ENCODE assay signal across 9 mouse cellular contexts in the genomic region with DNA sequence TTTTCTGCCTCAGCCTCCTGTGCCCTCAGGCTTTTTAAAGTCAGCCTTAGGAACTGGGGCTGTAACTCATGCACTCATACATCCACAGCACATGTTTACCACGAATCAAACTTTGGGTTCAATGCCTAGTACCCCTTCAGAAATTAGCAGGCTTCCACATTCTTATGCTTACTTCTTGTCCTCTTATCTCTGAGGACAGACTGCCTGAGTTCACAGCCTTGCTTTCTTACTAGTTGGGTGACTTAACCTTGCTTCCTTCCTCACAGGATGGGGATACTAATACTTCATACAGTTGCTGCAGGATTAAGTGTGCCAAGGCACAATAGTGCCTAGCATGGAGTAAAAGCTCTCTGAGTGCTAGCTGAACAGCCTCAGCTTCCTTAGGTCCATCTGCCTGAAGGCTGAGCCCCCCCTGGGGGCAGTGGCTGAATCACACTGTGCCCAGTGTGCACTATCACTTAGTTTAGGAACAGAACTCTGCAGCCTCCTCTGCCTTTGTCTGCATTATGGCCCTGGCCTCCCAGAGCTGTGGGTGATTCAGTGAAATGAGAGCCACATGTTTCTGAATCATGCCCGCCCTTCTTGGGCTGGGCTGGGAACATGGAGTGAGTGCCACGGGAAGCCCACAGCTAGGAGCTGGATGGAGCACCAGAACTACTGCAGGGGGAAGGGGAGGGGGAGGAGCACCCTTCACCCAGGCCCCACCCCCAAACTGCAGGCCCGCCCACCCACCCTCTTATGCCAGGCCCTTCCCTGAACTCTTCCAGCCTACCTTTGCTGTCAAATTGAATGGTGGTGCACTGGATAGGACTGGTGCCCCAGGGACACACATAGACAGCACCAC. TPM values are rescaled to one million over a fixed set of nuclear protein-coding genes. Genes with fewer than 3 reads are reported as not detected.
DNase-seq lines count a peak whose midpoint lies in the region; TF ChIP-seq lines count a peak whose summit lies in the region.
"Had no signal": no experiment of that assay in that cellular context is flagged by ENCODE, and none has a peak within 500 bp of the region (broad histone marks: within the 10 kb centered on the region; RNA-seq: fewer than 3 reads in every experiment).

No protein-coding gene starts in this region.

- intact Hi-C loops in gastrocnemius, adult 2 months (cut with DNase I) = no loop called here
- intact Hi-C loops in gastrocnemius, postnatal 14 days (cut with DNase I; ENCODE audit: low total_unique reads) = no loop called here
- intact Hi-C loops in left cerebral cortex, postnatal 36 days (cut with DNase I) = no loop called here

- no peak overlapping the region for H3K9ac ChIP-seq in liver, adult 2 months (ENCODE audit: low read depth, low read length)

- no peaks in the 10 kb centered on the region for H3K27me3 ChIP-seq in heart, embryonic 10.5 days (ENCODE audit: insufficient read depth, poor library complexity, severe bottlenecking)
- no peaks in the 10 kb centered on the region for H3K27me3 ChIP-seq in liver, adult 2 months (ENCODE audit: control insufficient read depth, insufficient read depth, low read length)
- no peaks in the 10 kb centered on the region for H3K27me3 ChIP-seq in thymus, adult 2 months (ENCODE audit: control insufficient read depth, insufficient read depth, low read length)

- peak overlapping the region; percentile 86 for H3K27ac ChIP-seq in gastrocnemius, adult 2 months
- H3K27ac ChIP-seq in heart, embryonic 10.5 days = peak overlapping the region; percentile 81
- 0 out of 2 replicates have a peak overlapping the region, but pooled peaks have one; percentile 10 for H3K27ac ChIP-seq in liver, adult 2 months (replicated peaks; ENCODE audit: insufficient read depth, low read depth, low read length)
- no peak overlapping the region for H3K27ac ChIP-seq in thymus, adult 2 months (ENCODE audit: control insufficient read depth, insufficient read depth, low read length)

- WGBS in heart, embryonic 10.5 days = 21% methylated on average over 4 of the region's 4 CpGs
- 53% methylated on average over 4 of the region's 4 CpGs for WGBS in liver, adult 2 months
- WGBS in thymus, adult 2 months = 67% methylated on average over 4 of the region's 4 CpGs

- no peak for TF ChIP-seq POLR2A in liver, adult 2 months (IDR thresholded peaks at IDR 0.05; ENCODE audit: extremely low read depth, insufficient read depth, low read length)
- TF ChIP-seq POLR2A in thymus, adult 2 months (IDR thresholded peaks at IDR 0.05; ENCODE audit: control insufficient read depth, extremely low read depth, insufficient read depth, low read length, poor library complexity) = no peak

- H3K4me3 ChIP-seq in gastrocnemius, adult 2 months = peak overlapping the region; percentile 27
- H3K4me3 ChIP-seq in heart, embryonic 10.5 days = peak overlapping the region; percentile 33
- H3K4me3 ChIP-seq in liver, adult 2 months (ENCODE audit: insufficient read depth, low read depth, low read length) = no peak overlapping the region
- H3K4me3 ChIP-seq in thymus, adult 2 months (ENCODE audit: control insufficient read depth, insufficient read depth, low read length) = no peak overlapping the region

- peaks cover 82% of the 10 kb centered on the region for H3K4me1 ChIP-seq in heart, embryonic 10.5 days
- H3K4me1 ChIP-seq in liver, adult 2 months (ENCODE audit: control insufficient read depth, insufficient read depth, low read length) = peaks cover 32% of the 10 kb centered on the region
- H3K4me1 ChIP-seq in thymus, adult 2 months (replicated peaks; ENCODE audit: control insufficient read depth, insufficient read depth, low read length) = peaks cover 15% of the 10 kb centered on the region

- no peak for TF ChIP-seq CTCF in gastrocnemius, adult 2 months (IDR thresholded peaks at IDR 0.05)
- no peak for TF ChIP-seq CTCF in liver, adult 2 months (IDR thresholded peaks at IDR 0.05; ENCODE audit: low read depth, low read length)
- no peak for TF ChIP-seq CTCF in thymus, adult 2 months (IDR thresholded peaks at IDR 0.05; ENCODE audit: borderline replicate concordance, control insufficient read depth, extremely low read depth, insufficient read depth, low read length, poor library complexity)

- DNase-seq in gastrocnemius, adult 2 months = peak; percentile 66
- no peak for DNase-seq in gastrocnemius, postnatal 14 days
- DNase-seq in Muller cell, postnatal 12 days (ENCODE audit: inconsistent ontology term) = peak; percentile 68
- DNase-seq in heart, embryonic 10.5 days (ENCODE audit: low spot score) = no peak
- DNase-seq in liver, adult 2 months (ENCODE audit: extremely low read depth, low read depth, low spot score) = no peak
- no peak for DNase-seq in natural killer cell, adult 2 months (ENCODE audit: low spot score in 2 of 2)
- DNase-seq in left cerebral cortex, postnatal 36 days (ENCODE audit: low spot score in 2 of 2) = no peak
- DNase-seq in thymus, adult 2 months = no peak

- peaks cover 11% of the 10 kb centered on the region; the same call in 1 of the 2 replicates for H3K79me2 ChIP-seq in liver, adult 2 months (ENCODE audit: control insufficient read depth, insufficient read depth, low read length)

- H3K9me3 ChIP-seq in heart, embryonic 10.5 days = no peaks in the 10 kb centered on the region

- peaks cover 68% of the 10 kb centered on the region for H3K36me3 ChIP-seq in heart, embryonic 10.5 days
- peaks cover 19% of the 10 kb centered on the region; the same call in 1 of the 2 replicates for H3K36me3 ChIP-seq in liver, adult 2 months (ENCODE audit: control insufficient read depth, insufficient read depth, low read length)
- no peaks in the 10 kb centered on the region for H3K36me3 ChIP-seq in thymus, adult 2 months (ENCODE audit: control insufficient read depth, insufficient read depth, low read length)

RNA-seq across cellular contexts. Expression of a gene that starts 8.1 kb away (rescaled TPM):
- 1 to 10 TPM; 5.0 to 10.0 TPM for total RNA-seq in gastrocnemius, adult 2 months (2021)
- total RNA-seq in gastrocnemius, postnatal 14 days (2021) = 10 to 100 TPM; 22.5 to 25.7 TPM
- polyA plus RNA-seq in heart, embryonic 10.5 days (2016; fragmentation: Nextera tagmentation; extraction: Ambion mirVana) = 60.6 and 98.7 TPM in 2 replicates
- total RNA-seq in liver, adult 2 months (2014; rRNA removed) = 3.0 and 5.4 TPM in 2 replicates
- 18.0 and 28.1 TPM in 2 replicates for polyA plus RNA-seq in liver, adult 2 months (2012; rRNA removed)
- total RNA-seq in left cerebral cortex, postnatal 36 days (2021) = 1 to 10 TPM; 2.8 to 4.3 TPM
- 20.2 and 20.7 TPM in 2 replicates for polyA plus RNA-seq in thymus, adult 2 months (2012; rRNA removed)

RNA-seq across cellular contexts. Expression of a gene that starts 18.6 kb away (rescaled TPM):
- 10 to 100 TPM in 1 of 2 experiments, 1 to 10 TPM in 1; 8.0 to 13.0 TPM for total RNA-seq in gastrocnemius, adult 2 months (2021)
- 10 to 100 TPM; 31.3 to 32.1 TPM for total RNA-seq in gastrocnemius, postnatal 14 days (2021)
- polyA plus RNA-seq in heart, embryonic 10.5 days (2016; fragmentation: Nextera tagmentation; extraction: Ambion mirVana) = 8.9 and 15.8 TPM in 2 replicates
- 0.92 and 2.1 TPM in 2 replicates for total RNA-seq in liver, adult 2 months (2014; rRNA removed)
- polyA plus RNA-seq in liver, adult 2 months (2012; rRNA removed) = 14.9 and 17.1 TPM in 2 replicates
- 10 to 100 TPM; 64.4 to 73.5 TPM for total RNA-seq in left cerebral cortex, postnatal 36 days (2021)
- polyA plus RNA-seq in thymus, adult 2 months (2012; rRNA removed) = 18.6 and 20.7 TPM in 2 replicates

RNA-seq across cellular contexts. Expression of a gene that starts 48.1 kb away (rescaled TPM):
- total RNA-seq in gastrocnemius, adult 2 months (2021) = not detected
- total RNA-seq in gastrocnemius, postnatal 14 days (2021) = not detected
- polyA plus RNA-seq in heart, embryonic 10.5 days (2016; fragmentation: Nextera tagmentation; extraction: Ambion mirVana) = 0.35 TPM in 1 of 2 replicates, not detected in the other
- 0.07 and 0.09 TPM in 2 replicates for total RNA-seq in liver, adult 2 months (2014; rRNA removed)
- 0.12 and 0.19 TPM in 2 replicates for polyA plus RNA-seq in liver, adult 2 months (2012; rRNA removed)
- under 1 TPM; 0.42 to 0.45 TPM for total RNA-seq in left cerebral cortex, postnatal 36 days (2021)
- polyA plus RNA-seq in thymus, adult 2 months (2012; rRNA removed) = 0.28 and 0.45 TPM in 2 replicates
- total RNA-seq: heart, postnatal 36 days had no signal

Comparison
In these comparisons a context has a peak if more than half of its experiments do, and no peak if none do; other contexts are left out.
1. DNase-seq: peak in gastrocnemius, adult 2 months (single experiment) and Muller cell, postnatal 12 days (single experiment); none in gastrocnemius, postnatal 14 days (single experiment), heart, embryonic 10.5 days (single experiment), liver, adult 2 months (single experiment), natural killer cell, adult 2 months (0 of 2), left cerebral cortex, postnatal 36 days (0 of 2) and thymus, adult 2 months (single experiment).
2. H3K4me3 ChIP-seq: peak in gastrocnemius, adult 2 months (single experiment) and heart, embryonic 10.5 days (single experiment); none in liver, adult 2 months (single experiment) and thymus, adult 2 months (single experiment).